Mouse (Mus musculus) forebrain, postnatal 0 days (tissue): ENCODE data around the gene Trim9. TPM values are rescaled to one million over a fixed set of nuclear protein-coding genes. Genes with fewer than 3 reads are reported as not detected.

Experiments used
- ATAC-seq: fragments of 200-750 bp; cut with Nextera tagmentation; 2 replicates; pipeline ENCODE4 v1.8.0; 2017; ENCODE audit warnings: mild to moderate bottlenecking, moderate library complexity
- DNase-seq: peaks from one replicate; pipeline ENCODE4 v3.0.0-alpha.2; 2015
- H3K27ac ChIP-seq: fragments of 300-500 bp; sonication (generic); 2 replicates; pipeline ENCODE4 v1.5.1; 2014; ENCODE audit warnings: low read depth, mild to moderate bottlenecking, antibody characterized with exemption, low read length, moderate library complexity, mixed read lengths
- H3K27me3 ChIP-seq: fragments of 300-500 bp; sonication (generic); 2 replicates; pipeline ENCODE4 v1.6.1; 2014; ENCODE audit warnings: mild to moderate bottlenecking, low read length, mixed read lengths; ENCODE audit not compliant: insufficient read depth
- H3K36me3 ChIP-seq: fragments of 300-500 bp; sonication (generic); 2 replicates; pipeline ENCODE4 v1.6.1; 2014; ENCODE audit warnings: mild to moderate bottlenecking, moderate library complexity; ENCODE audit not compliant: insufficient read depth
- H3K4me1 ChIP-seq: fragments of 300-500 bp; sonication (generic); 2 replicates; pipeline ENCODE4 v1.6.1; 2014; ENCODE audit warnings: antibody characterized with exemption; ENCODE audit not compliant: insufficient read depth
- H3K4me2 ChIP-seq: fragments of 300-500 bp; sonication (generic); 2 replicates; pipeline ENCODE4 v1.6.1; 2014; ENCODE audit warnings: low read depth, mild to moderate bottlenecking, moderate library complexity
- H3K4me3 ChIP-seq: fragments of 300-500 bp; sonication (generic); 2 replicates; pipeline ENCODE4 v1.5.1; 2014; ENCODE audit warnings: low read depth, low read length, mixed read lengths
- H3K9ac ChIP-seq: fragments of 300-500 bp; sonication (generic); 2 replicates; pipeline ENCODE4 v1.6.1; 2014; ENCODE audit warnings: mild to moderate bottlenecking
- H3K9me3 ChIP-seq: fragments of 300-500 bp; sonication (generic); 2 replicates; pipeline ENCODE4 v1.6.1; 2016; ENCODE audit warnings: low read length
- CTCF ChIP-seq: sonication (generic); IDR thresholded peaks from 2 replicates; pipeline ENCODE4 v1.5.1; 2016; ENCODE audit warnings: antibody characterized with exemption, control low read depth, low read depth
- WGBS: fragments of 180-500 bp; shearing (Covaris S2); extraction: QIAGEN DNeasy Blood & Tissue Kit; methylation state at CpG from one replicate; pipeline ENCODE4 v1.1.7; 2014; 5-methylcytosine and 5-hydroxymethylcytosine counted together
- polyA plus RNA-seq: library from polyadenylated mRNA; unstranded; fragments of >200 nt; fragmentation: Nextera tagmentation; extraction: Ambion mirVana; gene quantifications from 2 replicates; pipeline ENCODE4 v1.2.1, GENCODE M21; 2015
- total RNA-seq: library from RNA; depleted of rRNA; stranded (reverse); fragments of >200 nt; gene quantifications from 2 replicates; pipeline ENCODE4 v1.2.3, GENCODE M21; 2014

Trim9 gene
- total and polyA plus RNA-seq, 2 experiments from 2014 or later = 96.8 to 135 TPM

DNA sequence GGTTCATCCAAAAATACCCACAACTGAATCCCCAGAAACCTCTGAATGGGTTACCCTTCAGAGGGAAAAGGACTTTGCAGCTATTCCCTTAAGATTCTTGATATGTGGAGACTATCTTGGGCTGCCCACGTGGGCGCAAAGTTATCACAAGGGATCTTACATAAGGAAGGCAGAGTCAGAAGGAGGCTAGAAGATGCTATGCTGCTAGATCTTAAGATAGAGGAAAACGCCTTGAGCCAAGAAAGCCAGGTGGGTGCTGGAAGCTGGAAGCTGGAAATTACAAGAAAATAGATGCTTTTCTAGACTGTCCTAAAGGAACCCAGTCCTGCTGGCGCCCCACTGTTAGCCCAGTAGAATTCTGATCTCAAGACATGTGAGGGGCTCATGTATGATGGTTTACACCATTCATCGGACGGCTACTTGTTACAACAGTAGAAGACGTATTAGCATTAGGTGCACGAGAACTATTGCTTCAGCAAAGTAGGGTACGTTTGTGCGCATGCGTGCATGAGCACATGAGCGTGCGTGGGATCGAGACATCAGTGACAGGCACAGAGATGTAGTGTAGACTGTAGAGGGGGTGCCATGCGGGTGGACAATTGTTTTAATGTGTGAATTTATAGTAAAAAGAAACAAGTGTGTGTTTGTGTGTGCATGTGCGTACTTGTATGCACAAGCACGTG, 85.0 kb downstream of the Trim9 start:
- Histone ChIP-seq H3K9ac (no peak overlapping the region), H3K4me1 (no peaks in the 10 kb centered on the region), H3K4me2 (no peak overlapping the region), H3K27ac (no peak overlapping the region), H3K4me3 (no peak overlapping the region), H3K36me3 (peaks cover 10% of the 10 kb centered on the region), H3K27me3 (no peaks in the 10 kb centered on the region), H3K9me3 (no peaks in the 10 kb centered on the region)
- ATAC-seq = no peak
- 93% methylated on average over 17 of the region's 17 CpGs for WGBS
- no peak for DNase-seq
- no peak for TF ChIP-seq CTCF

GRCm38 (mm10) chr12:70251210-70251884, 96.1 kb downstream of the Trim9 start:
- no peak; the same call in 1 of the 2 replicates for ATAC-seq
- WGBS = 85% methylated on average over 15 of the region's 15 CpGs

GRCm38 (mm10) chr12:70249616-70250157, 97.7 kb downstream of the Trim9 start:
- WGBS = 74% methylated on average over 10 of the region's 10 CpGs
- Histone ChIP-seq H3K9me3 (no peaks in the 10 kb centered on the region), H3K27me3 (no peaks in the 10 kb centered on the region), H3K4me3 (no peak overlapping the region), H3K4me1 (0 out of 2 replicates have a peak, but pooled peaks cover 3% of the 10 kb centered on the region), H3K27ac (no peak overlapping the region), H3K4me2 (no peak overlapping the region), H3K36me3 (peaks cover 12% of the 10 kb centered on the region; the same call in 1 of the 2 replicates), H3K9ac (no peak overlapping the region)
- no peak for TF ChIP-seq CTCF
- ATAC-seq (no peak), DNase-seq (no peak)

More at GRCm38 (mm10) chr12:70251210-70251884, 96.1 kb downstream of the Trim9 start:
- TF ChIP-seq CTCF = no peak
- no peak overlapping the region for H3K4me2 ChIP-seq
- H3K27ac ChIP-seq = no peak overlapping the region
- H3K4me1 ChIP-seq = 0 out of 2 replicates have a peak, but pooled peaks cover 3% of the 10 kb centered on the region
- no peak for DNase-seq
- H3K27me3 ChIP-seq = no peaks in the 10 kb centered on the region
- H3K9ac ChIP-seq = no peak overlapping the region
- H3K9me3 ChIP-seq = no peaks in the 10 kb centered on the region
- H3K36me3 ChIP-seq = peaks cover 8% of the 10 kb centered on the region; the same call in 1 of the 2 replicates
- no peak overlapping the region for H3K4me3 ChIP-seq

GRCm38 (mm10) chr12:70247683-70248474, 99.5 kb downstream of the Trim9 start:
- Histone ChIP-seq H3K36me3 (peaks cover 10% of the 10 kb centered on the region; the same call in 1 of the 2 replicates), H3K27me3 (no peaks in the 10 kb centered on the region), H3K9me3 (no peaks in the 10 kb centered on the region), H3K4me2 (no peak overlapping the region), H3K27ac (no peak overlapping the region), H3K9ac (no peak overlapping the region), H3K4me1 (0 out of 2 replicates have a peak, but pooled peaks cover 3% of the 10 kb centered on the region), H3K4me3 (no peak overlapping the region)
- 30% methylated on average over 15 of the region's 15 CpGs for WGBS
- ATAC-seq (peak; percentile 40; the same call in 1 of the 2 replicates), DNase-seq (no peak)
- TF ChIP-seq CTCF = no peak

DNA sequence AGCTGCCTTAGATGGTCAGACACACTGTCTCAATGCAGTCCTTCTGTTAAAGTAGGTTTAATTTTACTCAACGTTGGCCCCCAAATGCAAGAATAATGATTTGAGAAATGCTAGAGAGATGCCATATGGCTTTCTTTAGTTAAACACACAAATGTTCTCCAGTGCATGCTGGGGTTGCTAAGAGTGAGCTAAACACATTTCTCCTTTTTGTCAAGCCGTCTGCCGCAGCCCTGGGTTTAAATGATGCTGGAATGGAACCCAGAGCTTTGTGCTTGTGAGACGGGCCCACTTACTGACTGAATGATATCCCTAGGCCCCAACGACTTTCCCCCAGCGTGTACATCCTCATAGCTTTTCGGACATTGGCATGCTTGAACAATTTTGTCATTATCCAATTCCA, 104.9 kb downstream of the Trim9 start:
- H3K4me1 ChIP-seq = no peaks in the 10 kb centered on the region
- H3K27me3 ChIP-seq = no peaks in the 10 kb centered on the region
- no peak overlapping the region for H3K9ac ChIP-seq
- H3K36me3 ChIP-seq = 0 out of 2 replicates have a peak, but pooled peaks cover 4% of the 10 kb centered on the region
- no peak for TF ChIP-seq CTCF
- 57% methylated on average over 7 of the region's 7 CpGs for WGBS
- no peak overlapping the region for H3K27ac ChIP-seq
- no peak for ATAC-seq
- H3K9me3 ChIP-seq = no peaks in the 10 kb centered on the region
- DNase-seq = no peak
- H3K4me2 ChIP-seq = no peak overlapping the region
- H3K4me3 ChIP-seq = no peak overlapping the region

DNA sequence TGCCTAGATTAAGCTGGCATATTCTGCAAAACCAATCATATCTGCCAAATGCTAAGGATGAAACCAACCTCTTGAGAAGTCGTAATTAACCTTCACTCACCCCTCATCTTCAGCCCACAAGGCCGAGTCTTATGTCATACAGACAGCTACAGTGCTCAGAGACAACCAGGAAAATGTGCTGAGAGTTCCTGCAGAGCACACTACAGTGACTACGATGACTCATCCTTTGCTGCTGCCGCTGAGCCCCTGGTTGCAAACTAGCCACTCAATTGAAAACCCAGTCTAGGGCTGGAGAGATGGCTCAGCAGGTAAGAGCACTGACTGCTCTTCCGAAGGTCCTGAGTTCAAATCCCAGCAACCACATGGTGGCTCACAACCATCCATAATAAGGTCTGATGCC, 107.7 kb downstream of the Trim9 start:
- no peaks in the 10 kb centered on the region for H3K27me3 ChIP-seq
- ATAC-seq (no peak), DNase-seq (no peak)
- no peaks in the 10 kb centered on the region for H3K9me3 ChIP-seq
- no peak overlapping the region for H3K9ac ChIP-seq
- H3K27ac ChIP-seq = no peak overlapping the region
- 76% methylated on average over 5 of the region's 5 CpGs for WGBS
- H3K4me1 ChIP-seq = peaks cover 4% of the 10 kb centered on the region; the same call in 1 of the 2 replicates
- no peaks in the 10 kb centered on the region for H3K36me3 ChIP-seq
- no peak for TF ChIP-seq CTCF
- no peak overlapping the region for H3K4me2 ChIP-seq
- H3K4me3 ChIP-seq = no peak overlapping the region
